Mouse (Mus musculus) liver, embryonic 14.5 days (tissue): ENCODE data around the gene Csf2. TPM values are rescaled to one million over a fixed set of nuclear protein-coding genes. Genes with fewer than 3 reads are reported as not detected.
A peak's percentile ranks its signal among the peaks of the same experiment; 100 is the strongest.
"Not testable (repeated sequence)": the region's sequence is repeated elsewhere in the genome, so short reads cannot be mapped to it uniquely, and the experiment has no call there.

Experiments
- ATAC-seq: fragments of 200-750 bp; cut with Nextera tagmentation; 2 replicates; pipeline ENCODE4 v1.8.0; 2017; ENCODE audit warnings: moderate number of reproducible peaks, mild to moderate bottlenecking, moderate library complexity; ENCODE audit not compliant: insufficient read depth
- DNase-seq, 3 experiments: peaks; one replicate each; pipeline ENCODE4 v3.0.0-alpha.2; 2012 to 2013; ENCODE audit warnings: low read depth in 3 of 3, low spot score in 3 of 3
- H3K27ac ChIP-seq: fragments of 300-500 bp; sonication (generic); 2 replicates; pipeline ENCODE4 v1.5.1; 2014; ENCODE audit warnings: moderate library complexity, mild to moderate bottlenecking, control low read depth, inconsistent platforms
- H3K27me3 ChIP-seq: fragments of 300-500 bp; sonication (generic); 2 replicates; pipeline ENCODE4 v1.6.1; 2014; ENCODE audit warnings: mild to moderate bottlenecking, low read length, moderate library complexity; ENCODE audit not compliant: control insufficient read depth, insufficient read depth
- H3K36me3 ChIP-seq: fragments of 300-500 bp; sonication (generic); replicated peaks from 2 replicates; pipeline ENCODE4 v1.6.1; 2014; ENCODE audit warnings: low read depth; ENCODE audit not compliant: control insufficient read depth, insufficient read depth
- H3K4me1 ChIP-seq, 2 experiments: fragments of 200-500 bp in 1 of 2; fragments of 300-500 bp in 1 of 2; sonication (generic) in 1 of 2; replicated peaks; 2 replicates each; pipeline ENCODE4 v1.6.1; 2012 to 2014; ENCODE audit warnings: antibody characterized with exemption in 1 of 2, inconsistent platforms in 1 of 2, low read length in 1 of 2; ENCODE audit not compliant: control insufficient read depth in 2 of 2, insufficient read depth in 2 of 2
- H3K4me2 ChIP-seq: fragments of 300-500 bp; sonication (generic); 2 replicates; pipeline ENCODE4 v1.6.1; 2014; ENCODE audit warnings: low read depth, mild to moderate bottlenecking, control low read depth, moderate library complexity
- H3K4me3 ChIP-seq, 2 experiments: fragments of 200-500 bp in 1 of 2; fragments of 300-500 bp in 1 of 2; sonication (generic) in 1 of 2; 2 replicates each; pipeline ENCODE4 v1.5.1; 2012 to 2014; ENCODE audit warnings: low read depth in 2 of 2, low read length in 2 of 2, mild to moderate bottlenecking in 2 of 2, control low read depth in 1 of 2, inconsistent platforms in 1 of 2, moderate library complexity in 1 of 2; ENCODE audit not compliant: insufficient read depth in 1 of 2
- H3K9ac ChIP-seq: fragments of 300-500 bp; sonication (generic); replicated peaks from 2 replicates; pipeline ENCODE4 v1.6.1; 2014; ENCODE audit warnings: mild to moderate bottlenecking, control low read depth, moderate library complexity
- H3K9me3 ChIP-seq: fragments of 300-500 bp; sonication (generic); 2 replicates; pipeline ENCODE4 v1.6.1; 2016; ENCODE audit warnings: low read length, mixed read lengths; ENCODE audit not compliant: control insufficient read depth
- CTCF ChIP-seq: IDR thresholded peaks from 2 replicates; pipeline ENCODE4 v1.5.1; 2016; ENCODE audit warnings: antibody characterized with exemption, low read depth, control low read depth
- EP300 ChIP-seq: IDR thresholded peaks from 2 replicates; pipeline ENCODE4 v1.6.1; 2016; ENCODE audit warnings: antibody characterized with exemption, low read depth
- WGBS: fragments of 180-500 bp; shearing (Covaris S2); extraction: QIAGEN DNeasy Blood & Tissue Kit; methylation state at CpG from one replicate; pipeline ENCODE4 v1.1.7; 2014; ENCODE audit not compliant: insufficient replicate concordance; 5-methylcytosine and 5-hydroxymethylcytosine counted together
- polyA plus RNA-seq, 2 experiments: library from polyadenylated mRNA; depleted of rRNA in 1 of 2; stranded (reverse) in 1 of 2; unstranded in 1 of 2; fragments of >200 nt; fragmentation: Nextera tagmentation in 1 of 2; extraction: Ambion mirVana in 1 of 2; gene quantifications; 2 replicates each; pipeline versions ENCODE4 v1.2.1 to v1.2.3; 2012 to 2014

The Csf2 gene
- not detected in 2 replicates for polyA plus RNA-seq (2012; rRNA removed)
- not detected in 2 replicates for polyA plus RNA-seq (2014; fragmentation: Nextera tagmentation; extraction: Ambion mirVana)

DNA sequence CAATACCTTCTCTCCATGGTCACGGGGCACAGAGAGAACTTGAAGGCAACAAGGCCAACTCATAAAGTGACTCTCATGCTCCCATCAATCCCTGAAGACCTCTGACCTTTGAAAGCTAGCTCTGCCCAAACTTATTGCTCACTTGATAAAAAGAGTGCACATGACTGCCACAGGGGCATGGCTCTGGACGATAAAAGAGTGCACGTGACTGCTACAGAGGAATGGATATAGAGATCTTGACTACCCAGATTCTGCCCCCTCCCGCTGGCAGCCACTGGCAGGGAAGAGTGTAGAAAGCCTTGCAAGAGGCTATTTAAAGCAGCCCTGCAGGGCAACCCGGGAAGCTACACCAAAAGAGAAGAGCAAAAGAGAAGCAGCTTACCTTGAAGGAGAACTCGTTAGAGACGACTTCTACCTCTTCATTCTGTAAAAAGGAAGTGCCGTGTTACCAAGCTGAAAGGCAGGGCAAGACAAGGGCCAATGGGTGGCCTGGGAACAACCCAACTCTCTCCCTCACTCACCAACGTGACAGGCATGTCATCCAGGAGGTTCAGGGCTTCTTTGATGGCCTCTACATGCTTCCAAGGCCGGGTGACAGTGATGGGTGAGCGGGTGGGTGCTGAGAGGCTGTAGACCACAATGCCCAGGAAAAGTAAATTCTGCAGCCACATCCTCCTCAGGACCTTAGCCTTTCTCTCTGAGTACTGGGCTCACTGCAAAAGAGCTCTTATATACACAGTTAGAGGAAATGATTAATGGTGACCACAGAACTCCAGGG lies at the start of gene Csf2:
Gene Csf2, minus strand, starts transcription at position 728 of the 778 bp plus-strand sequence.
- Histone ChIP-seq H3K4me3 (no peak within 1 kb of the TSS), H3K4me1 (peaks cover 5 to 11% of the 10 kb centered on the region in 2 experiments; a peak in 3 of 4 replicates), H3K27me3 (no peaks in the 10 kb centered on the region), H3K4me2 (no peak within 1 kb of the TSS), H3K27ac (no peak within 1 kb of the TSS), H3K36me3 (no peaks in the 10 kb centered on the region), H3K9me3 (no peaks in the 10 kb centered on the region), H3K9ac (no peak within 1 kb of the TSS)
- ATAC-seq, result peak; percentile 51; the same call in 1 of the 2 replicates
- peak; percentile 19 to 31 (median 31) for DNase-seq
- TF ChIP-seq CTCF (no peak), EP300 (0 out of 2 replicates have a peak, but pooled peaks have one; percentile 19)
- WGBS, result 19% methylated on average over 11 of the region's 11 CpGs

DNA sequence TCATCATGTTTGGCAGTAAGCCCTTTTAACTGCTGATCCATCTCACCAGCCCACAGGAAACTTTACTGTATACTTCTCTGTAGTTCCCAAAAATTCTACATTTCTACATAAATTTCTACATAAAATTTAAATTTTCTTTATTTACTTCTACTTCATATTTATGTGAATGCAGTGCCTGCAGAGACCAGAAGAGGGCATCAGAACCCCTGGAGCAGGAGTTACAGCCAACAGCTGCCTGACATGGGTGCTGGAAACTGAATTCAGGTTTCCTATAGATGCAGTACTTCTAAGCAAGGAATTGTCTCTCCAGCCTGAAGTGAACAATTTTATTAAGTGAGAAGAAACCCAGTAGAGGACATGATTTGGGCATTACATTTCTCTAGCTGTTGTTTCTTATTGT lies 49.3 kb upstream of the Csf2 start:
- Histone ChIP-seq H3K4me2 (no peak overlapping the region), H3K9me3 (no peaks in the 10 kb centered on the region), H3K27ac (no peak overlapping the region), H3K9ac (no peak overlapping the region), H3K4me1 (no peaks in the 10 kb centered on the region), H3K36me3 (no peaks in the 10 kb centered on the region), H3K27me3 (peaks cover 12% of the 10 kb centered on the region), H3K4me3 (no peak overlapping the region)
- no peak for ATAC-seq
- TF ChIP-seq CTCF, result peak; percentile 40
- TF ChIP-seq EP300, result no peak
- DNase-seq, result no peak

DNA sequence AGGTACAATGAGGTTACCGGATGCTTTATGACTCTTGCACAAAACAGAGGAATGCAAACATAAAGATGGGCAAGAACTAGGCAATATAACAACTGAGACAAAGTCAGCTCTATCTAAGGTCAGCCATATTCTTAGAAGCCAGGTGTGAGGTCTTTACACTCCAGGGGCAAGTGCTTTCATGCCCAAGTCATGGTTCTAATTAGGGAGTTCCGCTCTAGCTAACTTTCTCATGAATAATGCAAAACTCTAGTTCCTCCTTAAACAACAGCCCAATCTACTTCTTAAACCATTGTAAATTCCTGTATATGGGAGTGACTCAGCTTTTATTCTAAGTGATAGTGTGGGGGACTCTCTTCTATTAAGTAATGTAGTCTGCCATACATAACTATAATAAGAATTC lies 48.0 kb upstream of the Csf2 start:
- H3K27me3 ChIP-seq, H3K4me2 ChIP-seq, H3K9me3 ChIP-seq, H3K9ac ChIP-seq, H3K4me1 ChIP-seq, H3K27ac ChIP-seq, ATAC-seq, H3K4me3 ChIP-seq, DNase-seq, H3K36me3 ChIP-seq: not testable (repeated sequence)
- 76% methylated on average over 2 of the region's 2 CpGs for WGBS

DNA sequence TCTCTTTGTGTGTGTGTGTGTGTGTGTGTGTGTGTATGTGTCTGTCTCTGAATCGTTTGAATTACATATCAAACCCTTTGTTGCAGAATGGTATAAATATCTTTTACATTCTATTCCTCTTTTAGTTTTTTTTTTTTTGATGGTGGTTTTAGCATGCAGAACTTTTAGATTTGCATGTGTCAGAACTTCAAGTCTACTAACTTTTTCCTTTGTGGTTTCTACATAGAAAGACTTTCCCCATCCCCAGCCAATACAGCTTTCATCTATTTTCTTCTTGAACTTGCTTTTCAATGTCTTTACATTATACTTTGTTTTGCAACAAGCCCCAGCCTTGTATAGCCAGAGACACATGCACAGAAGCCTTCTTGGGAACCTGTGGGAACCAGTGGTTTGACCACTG lies 47.3 kb upstream of the Csf2 start:
- Histone ChIP-seq H3K36me3 (no peaks in the 10 kb centered on the region), H3K4me1 (no peaks in the 10 kb centered on the region; a peak in 1 of 4 replicates), H3K4me2 (no peak overlapping the region), H3K27ac (no peak overlapping the region), H3K4me3 (no peak overlapping the region), H3K9me3 (no peaks in the 10 kb centered on the region), H3K27me3 (no peaks in the 10 kb centered on the region), H3K9ac (no peak overlapping the region)
- no peak for ATAC-seq
- no peak for DNase-seq
- 52% methylated on average over 1 of the region's 1 CpGs for WGBS
- no peak for TF ChIP-seq CTCF
- no peak for TF ChIP-seq EP300

DNA sequence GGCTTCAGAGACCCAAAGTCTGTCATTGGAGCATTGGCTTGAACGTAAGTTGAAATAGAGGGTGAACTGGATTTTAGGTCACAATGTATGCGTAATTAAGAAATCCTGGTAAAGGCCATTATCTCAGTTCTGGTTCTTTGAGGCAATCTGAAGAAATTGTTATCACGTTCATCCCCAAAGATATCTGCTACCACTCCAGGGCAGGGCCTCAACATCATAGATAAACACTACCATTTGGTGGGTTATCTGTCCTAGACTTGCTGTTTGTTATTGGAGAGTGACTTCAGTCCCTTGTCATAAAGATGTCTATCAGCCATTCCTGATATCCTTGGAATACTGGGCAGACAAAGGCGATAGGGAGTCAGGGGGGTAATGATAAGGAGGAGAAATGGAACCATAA lies 46.5 kb upstream of the Csf2 start:
- 48% methylated on average over 4 of the region's 4 CpGs for WGBS
- H3K27ac ChIP-seq, result no peak overlapping the region

More for the DNA sequence above, 46.5 kb upstream of the Csf2 start:
- DNase-seq, result no peak
- no peaks in the 10 kb centered on the region; a peak in 1 of 4 replicates for H3K4me1 ChIP-seq
- no peak overlapping the region for H3K9ac ChIP-seq
- no peaks in the 10 kb centered on the region for H3K36me3 ChIP-seq
- H3K9me3 ChIP-seq, result no peaks in the 10 kb centered on the region
- H3K4me2 ChIP-seq, result no peak overlapping the region
- no peak overlapping the region for H3K4me3 ChIP-seq
- no peaks in the 10 kb centered on the region for H3K27me3 ChIP-seq
- TF ChIP-seq CTCF (no peak), EP300 (no peak)
- no peak for ATAC-seq
